Comparison of ENCODE assay signal across 8 mouse cellular contexts in genomic region chr5:140607836-140608633, GRCm38 (mm10). TPM values are rescaled to one million over a fixed set of nuclear protein-coding genes. Genes with fewer than 3 reads are reported as not detected.
A peak's percentile ranks its signal among the peaks of the same experiment; 100 is the strongest.
DNase-seq lines count a peak whose midpoint lies in the region; ATAC-seq lines count a peak whose summit lies in the region.
"Had no signal": no experiment of that assay in that cellular context is flagged by ENCODE, and none has a peak within 500 bp of the region (broad histone marks: within the 10 kb centered on the region; RNA-seq: fewer than 3 reads in every experiment).

No protein-coding gene starts in this region.

- H3K4me3 ChIP-seq in embryonic facial prominence, embryonic 13.5 days = peak overlapping the region; percentile 60
- H3K4me3 ChIP-seq in intestine, embryonic 16.5 days (ENCODE audit: low read length) = peak overlapping the region; percentile 66
- peak overlapping the region; percentile 51 for H3K4me3 ChIP-seq in midbrain, embryonic 14.5 days (replicated peaks; ENCODE audit: low read depth, low read length)

- peak overlapping the region; percentile 72 for H3K9ac ChIP-seq in embryonic facial prominence, embryonic 13.5 days
- H3K9ac ChIP-seq in intestine, embryonic 16.5 days (ENCODE audit: low read depth, low read length) = peak overlapping the region; percentile 77
- H3K9ac ChIP-seq in midbrain, embryonic 14.5 days (replicated peaks; ENCODE audit: low read length) = peak overlapping the region; percentile 62

- H3K4me1 ChIP-seq in embryonic facial prominence, embryonic 13.5 days = peaks cover 83% of the 10 kb centered on the region
- peaks cover 56% of the 10 kb centered on the region for H3K4me1 ChIP-seq in intestine, embryonic 16.5 days (ENCODE audit: control insufficient read depth, insufficient read depth, low read length)
- H3K4me1 ChIP-seq in midbrain, embryonic 14.5 days (ENCODE audit: control insufficient read depth, insufficient read depth, low read length) = peaks cover 49% of the 10 kb centered on the region

- peaks cover 7% of the 10 kb centered on the region for H3K36me3 ChIP-seq in embryonic facial prominence, embryonic 13.5 days
- H3K36me3 ChIP-seq in intestine, embryonic 16.5 days (ENCODE audit: control insufficient read depth, insufficient read depth, low read length) = peaks cover 2% of the 10 kb centered on the region; the same call in 1 of the 2 replicates
- H3K36me3 ChIP-seq in midbrain, embryonic 14.5 days (ENCODE audit: control insufficient read depth, insufficient read depth, low read length) = 0 out of 2 replicates have a peak, but pooled peaks cover 4% of the 10 kb centered on the region

- H3K27me3 ChIP-seq in embryonic facial prominence, embryonic 13.5 days = peaks cover 77% of the 10 kb centered on the region
- H3K27me3 ChIP-seq in intestine, embryonic 16.5 days (replicated peaks; ENCODE audit: control insufficient read depth, insufficient read depth, low read length) = peaks cover 4% of the 10 kb centered on the region; the same call in 1 of the 2 replicates
- H3K27me3 ChIP-seq in midbrain, embryonic 14.5 days (ENCODE audit: control insufficient read depth, insufficient read depth, low read length) = peaks cover 32% of the 10 kb centered on the region

- ATAC-seq in embryonic facial prominence, embryonic 13.5 days (ENCODE audit: insufficient number of reproducible peaks, insufficient read depth, low FRiP score, low TSS enrichment, low read depth) = no peak
- ATAC-seq in intestine, embryonic 16.5 days = no peak
- no peak for ATAC-seq in midbrain, embryonic 14.5 days (ENCODE audit: low FRiP score, low TSS enrichment)

- H3K9me3 ChIP-seq in embryonic facial prominence, embryonic 13.5 days = no peaks in the 10 kb centered on the region
- no peaks in the 10 kb centered on the region; the same call in 1 of the 2 replicates for H3K9me3 ChIP-seq in intestine, embryonic 16.5 days (ENCODE audit: control insufficient read depth, low read length)
- no peaks in the 10 kb centered on the region for H3K9me3 ChIP-seq in midbrain, embryonic 14.5 days (ENCODE audit: control insufficient read depth, low read length)

- DNase-seq in thymus, postnatal 0 days (ENCODE audit: low spot score) = peak; percentile 33
- no peak for DNase-seq in thymus, postnatal 14 days
- DNase-seq in midbrain, embryonic 14.5 days = peak; percentile 53
- no peak for DNase-seq in cerebellum, adult 9-11 months
- no peak for DNase-seq in layer of hippocampus, adult 8-10 months (ENCODE audit: low spot score in 2 of 2)

- peak overlapping the region; percentile 90 for H3K27ac ChIP-seq in embryonic facial prominence, embryonic 13.5 days
- peak overlapping the region; percentile 95 for H3K27ac ChIP-seq in intestine, embryonic 16.5 days (ENCODE audit: low read length)
- peak overlapping the region; percentile 91 for H3K27ac ChIP-seq in midbrain, embryonic 14.5 days (replicated peaks; ENCODE audit: low read depth, low read length)

- WGBS in embryonic facial prominence, embryonic 13.5 days = 1% methylated on average over 17 of the region's 17 CpGs
- WGBS in intestine, embryonic 16.5 days = 4% methylated on average over 16 of the region's 17 CpGs
- 1% methylated on average over 17 of the region's 17 CpGs for WGBS in midbrain, embryonic 14.5 days

- peak overlapping the region; percentile 83 for H3K4me2 ChIP-seq in embryonic facial prominence, embryonic 13.5 days
- peak overlapping the region; percentile 82 for H3K4me2 ChIP-seq in intestine, embryonic 16.5 days (ENCODE audit: low read depth, low read length)
- H3K4me2 ChIP-seq in midbrain, embryonic 14.5 days (ENCODE audit: low read length) = peak overlapping the region; percentile 82

RNA-seq across cellular contexts. Expression of gene Lfng, which starts 0.9 kb away (rescaled TPM):
- polyA plus RNA-seq in thymus, postnatal 0 days (2015; fragmentation: Nextera tagmentation; extraction: Ambion mirVana) = 13.2 and 13.3 TPM in 2 replicates
- polyA plus RNA-seq in embryonic facial prominence, embryonic 13.5 days (2015; fragmentation: Nextera tagmentation; extraction: Ambion mirVana) = 20.6 and 21.8 TPM in 2 replicates
- polyA plus RNA-seq in intestine, embryonic 16.5 days (2015; fragmentation: Nextera tagmentation; extraction: Ambion mirVana) = 11.9 and 13.4 TPM in 2 replicates
- polyA plus RNA-seq in midbrain, embryonic 14.5 days (2014; fragmentation: Nextera tagmentation; extraction: Ambion mirVana) = 20.5 and 25.2 TPM in 2 replicates
- total RNA-seq in layer of hippocampus, adult 8-10 months (2022) = 10 to 100 TPM; 18.1 to 25.0 (median 22.8) TPM

RNA-seq across cellular contexts. Expression of gene Ttyh3, which starts 40.8 kb away (rescaled TPM):
- polyA plus RNA-seq in thymus, postnatal 0 days (2015; fragmentation: Nextera tagmentation; extraction: Ambion mirVana) = 10.4 and 12.3 TPM in 2 replicates
- 45.0 and 47.6 TPM in 2 replicates for polyA plus RNA-seq in embryonic facial prominence, embryonic 13.5 days (2015; fragmentation: Nextera tagmentation; extraction: Ambion mirVana)
- 17.0 and 24.3 TPM in 2 replicates for polyA plus RNA-seq in intestine, embryonic 16.5 days (2015; fragmentation: Nextera tagmentation; extraction: Ambion mirVana)
- polyA plus RNA-seq in midbrain, embryonic 14.5 days (2014; fragmentation: Nextera tagmentation; extraction: Ambion mirVana) = 72.1 and 86.7 TPM in 2 replicates
- 100 to 1,000 TPM; 160 to 168 (median 167) TPM for total RNA-seq in layer of hippocampus, adult 8-10 months (2022)

RNA-seq across cellular contexts. Expression of gene Grifin, which starts 43.2 kb away (rescaled TPM):
- polyA plus RNA-seq in thymus, postnatal 0 days (2015; fragmentation: Nextera tagmentation; extraction: Ambion mirVana) = 13.1 and 21.2 TPM in 2 replicates
- not detected in 2 replicates for polyA plus RNA-seq in embryonic facial prominence, embryonic 13.5 days (2015; fragmentation: Nextera tagmentation; extraction: Ambion mirVana)
- polyA plus RNA-seq in intestine, embryonic 16.5 days (2015; fragmentation: Nextera tagmentation; extraction: Ambion mirVana) = 0.70 and 0.80 TPM in 2 replicates
- polyA plus RNA-seq in midbrain, embryonic 14.5 days (2014; fragmentation: Nextera tagmentation; extraction: Ambion mirVana) = not detected in 2 replicates
- total RNA-seq in layer of hippocampus, adult 8-10 months (2022) = under 1 TPM in 2 of 4 experiments, not detected in 2; 0.67 to 0.80 TPM
- polyA plus RNA-seq: gonadal fat pad, adult 2 months had no signal

Comparison
In these comparisons a context has a peak if more than half of its experiments do, and no peak if none do; other contexts are left out.
1. DNase-seq: peak in thymus, postnatal 0 days (single experiment) and midbrain, embryonic 14.5 days (single experiment); none in thymus, postnatal 14 days (single experiment), cerebellum, adult 9-11 months (single experiment) and layer of hippocampus, adult 8-10 months (0 of 2).
2. Peak in every context shown above with its lines, with median percentiles within 50 percentile points of each other: H3K27ac ChIP-seq, H3K4me2 ChIP-seq, H3K4me3 ChIP-seq and H3K9ac ChIP-seq.